In the genomic region with DNA sequence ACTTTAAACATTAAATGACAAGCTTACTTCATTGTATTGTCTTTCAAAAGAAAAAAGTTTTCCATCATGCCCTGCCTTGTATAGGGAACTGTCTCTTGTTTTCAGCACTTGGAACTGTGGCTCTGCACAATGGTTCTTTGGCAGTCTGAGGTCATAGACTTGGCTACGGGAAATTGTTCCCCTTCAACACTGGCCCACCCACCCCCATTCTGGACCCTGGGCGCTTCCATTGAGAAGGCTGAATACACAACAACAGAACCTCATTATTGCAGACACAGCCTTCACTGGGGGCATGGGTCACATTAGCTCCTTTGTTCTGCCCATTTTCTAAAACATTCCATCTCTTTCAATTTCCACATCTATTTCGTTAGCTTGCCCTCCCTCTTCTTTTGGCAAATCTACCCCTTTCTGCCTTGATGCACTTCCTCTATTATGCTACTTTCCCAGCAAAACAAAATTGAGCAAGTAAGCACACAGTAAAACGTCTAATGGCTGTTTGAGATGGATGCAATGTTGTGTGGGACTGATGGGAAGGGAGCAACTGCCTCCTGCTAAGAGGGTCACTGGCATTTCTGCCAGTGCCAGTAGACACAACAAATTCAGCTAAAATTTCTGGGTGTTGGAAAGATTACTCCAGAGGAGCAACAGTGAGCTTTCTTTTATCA, we compare ENCODE assay signal across 12 mouse cellular contexts.
DNase-seq lines count a peak whose midpoint lies in the region; ATAC-seq lines count a peak whose summit lies in the region.
"Had no signal": no experiment of that assay in that cellular context is flagged by ENCODE, and none has a peak within 500 bp of the region (broad histone marks: within the 10 kb centered on the region; RNA-seq: fewer than 3 reads in every experiment).

No protein-coding gene starts in this region.

- no peak overlapping the region for H3K4me3 ChIP-seq in forebrain, embryonic 14.5 days (ENCODE audit: low read depth, low read length)

- H3K27me3 ChIP-seq in forebrain, embryonic 14.5 days (replicated peaks; ENCODE audit: control insufficient read depth, insufficient read depth, low read length): no peaks in the 10 kb centered on the region

- 3% methylated on average over 4 of the region's 4 CpGs for WGBS in forebrain, embryonic 14.5 days

- intact Hi-C loops in left cerebral cortex, postnatal 10 days (cut with DNase I): no loop called here

- no peaks in the 10 kb centered on the region for H3K36me3 ChIP-seq in forebrain, embryonic 14.5 days (ENCODE audit: control insufficient read depth, insufficient read depth, low read length)

- H3K9me3 ChIP-seq in forebrain, embryonic 14.5 days (replicated peaks; ENCODE audit: control insufficient read depth, low read length): no peaks in the 10 kb centered on the region

- H3K27ac ChIP-seq in forebrain, embryonic 14.5 days (ENCODE audit: low read depth, low read length): no peak overlapping the region; the same call in 1 of the 2 replicates

- H3K9ac ChIP-seq in forebrain, embryonic 14.5 days (ENCODE audit: low read length): no peak overlapping the region
- H3K9ac ChIP-seq: lung, embryonic 14.5 days had no signal

- peak; percentile 4 to 10 for DNase-seq in left cerebral cortex, adult 9 months (ENCODE audit: low spot score in 2 of 2)
- DNase-seq in left cerebral cortex, postnatal 10 days (ENCODE audit: extremely low spot score in 1 of 2, low spot score in 2 of 2): no peak
- peak; percentile 90 for DNase-seq in forebrain, embryonic 14.5 days (ENCODE audit: low spot score)
- peak; percentile 92 for DNase-seq in retina, postnatal 1 day
- no peak for DNase-seq in kidney, adult 18-20 months
- DNase-seq in urinary bladder, adult 18-20 months (ENCODE audit: low spot score in 2 of 2): no peak
- no peak for DNase-seq in testis, postnatal 10 days (ENCODE audit: low spot score)
- DNase-seq: cerebellum, postnatal 36 days; gastrocnemius, postnatal 10 days; heart, postnatal 4 days; lung, embryonic 14.5 days had no signal

- no peak overlapping the region for H3K4me2 ChIP-seq in forebrain, embryonic 14.5 days (ENCODE audit: low read length)
- H3K4me2 ChIP-seq: lung, embryonic 14.5 days had no signal

- ATAC-seq in forebrain, embryonic 14.5 days: peak; percentile 95
- 0 out of 2 replicates have a peak, but pooled peaks have one; percentile 16 for ATAC-seq in megakaryocyte progenitor cell, adult 5-6 weeks (replicated peaks; ENCODE audit: poor library complexity)

- H3K4me1 ChIP-seq in forebrain, embryonic 14.5 days (ENCODE audit: control insufficient read depth, insufficient read depth, low read length): peaks cover 13% of the 10 kb centered on the region; the same call in 1 of the 2 replicates

Comparison
In these comparisons a context has a peak if more than half of its experiments do, and no peak if none do; other contexts are left out.
1. DNase-seq: peak in left cerebral cortex, adult 9 months (2 of 2), forebrain, embryonic 14.5 days (single experiment) and retina, postnatal 1 day (single experiment); none in left cerebral cortex, postnatal 10 days (0 of 2), kidney, adult 18-20 months (single experiment), urinary bladder, adult 18-20 months (0 of 2) and testis, postnatal 10 days (single experiment).